Mouse (Mus musculus) adrenal gland, postnatal 36 days (tissue): ENCODE measurements around the gene Skap1. TPM values are rescaled to one million over a fixed set of nuclear protein-coding genes. Genes with fewer than 3 reads are reported as not detected.
"Not testable (repeated sequence)": the region's sequence is repeated elsewhere in the genome, so short reads cannot be mapped to it uniquely, and the experiment has no call there.

Experiments used
- DNase-seq, 2 experiments: peaks; one replicate each; pipeline ENCODE4 v3.0.0; 2021; ENCODE audit warnings: mixed read lengths in 1 of 2
- total RNA-seq, 2 experiments: library from RNA; stranded (reverse); gene quantifications; 2 replicates each; pipeline ENCODE4 v1.2.3; 2021

Gene Skap1
- total RNA-seq, 2 experiments from 2014 or later, result 7.5 to 8.2 TPM

GRCm38 (mm10) chr11:96747555-96747954, 283.2 kb downstream of the Skap1 start:
- DNase-seq, result no peak

DNA sequence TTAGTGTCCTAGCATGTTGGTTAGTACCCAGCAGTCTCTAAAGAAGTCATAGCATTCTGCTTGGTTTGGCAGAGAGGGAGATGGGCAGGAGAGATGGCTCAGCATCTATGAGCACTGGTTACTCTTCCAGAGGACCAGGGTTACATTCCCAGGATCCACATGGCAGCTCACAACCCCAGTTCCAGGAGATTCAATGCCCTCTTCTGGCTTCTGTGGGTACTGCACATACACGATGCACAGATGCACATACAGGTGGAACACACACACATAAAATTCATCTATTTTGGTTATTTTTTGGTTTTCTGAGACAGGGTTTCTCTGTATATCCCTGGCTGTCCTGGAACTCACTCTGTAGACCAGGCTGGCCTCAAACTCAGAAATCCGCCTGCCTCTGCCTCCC, 290.9 kb downstream of the Skap1 start:
- no peak for DNase-seq

GRCm38 (mm10) chr11:96757421-96757820, 293.0 kb downstream of the Skap1 start:
- DNase-seq, result no peak

DNA sequence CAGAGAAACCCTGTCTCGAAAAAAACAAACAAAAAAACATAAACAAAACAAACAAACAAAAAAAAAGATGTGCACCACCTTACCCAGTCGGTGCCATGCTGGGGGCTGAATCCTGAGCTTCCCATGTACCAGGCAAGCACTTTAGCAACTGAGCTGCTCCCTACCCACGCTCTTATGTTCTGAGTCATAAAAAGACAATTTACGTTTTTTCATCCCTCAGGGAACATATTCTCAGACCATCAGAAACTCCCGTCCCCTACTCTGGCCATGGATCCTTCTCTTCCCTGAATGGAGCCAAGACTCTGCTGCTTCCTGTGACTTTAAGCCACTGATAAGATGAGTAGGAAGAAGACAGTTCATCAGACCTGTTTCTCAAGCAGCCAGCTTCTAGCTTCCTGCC, 294.0 kb downstream of the Skap1 start:
- DNase-seq, result no peak

DNA sequence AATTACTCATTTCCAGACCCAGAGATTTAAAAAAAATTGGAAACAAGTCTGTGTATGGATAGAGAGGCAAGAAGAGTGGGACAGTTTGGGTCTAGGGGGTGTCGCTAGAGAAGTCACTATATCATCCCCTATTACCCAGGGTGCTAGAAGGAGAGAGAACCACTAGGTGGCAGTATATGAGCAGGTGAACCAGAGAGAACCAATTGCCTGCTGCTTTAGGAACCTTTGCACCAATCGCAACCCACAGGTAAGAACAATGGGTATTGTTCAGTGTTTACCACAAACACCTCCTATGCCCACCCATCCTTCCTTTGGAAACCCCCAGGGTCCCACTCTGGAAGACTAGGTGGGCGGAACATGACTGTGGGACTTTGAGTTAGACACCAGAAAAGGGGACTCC, 295.6 kb downstream of the Skap1 start:
- peak in 1 of 2 experiments; percentile 61 for DNase-seq

- DNase-seq, result no peak
These were observed 297.6 kb downstream of the Skap1 start for GRCm38 (mm10) chr11:96761984-96762383.

- peak in 1 of 2 experiments; percentile 50 for DNase-seq
These were observed 298.5 kb downstream of the Skap1 start for GRCm38 (mm10) chr11:96762742-96763470.

DNA sequence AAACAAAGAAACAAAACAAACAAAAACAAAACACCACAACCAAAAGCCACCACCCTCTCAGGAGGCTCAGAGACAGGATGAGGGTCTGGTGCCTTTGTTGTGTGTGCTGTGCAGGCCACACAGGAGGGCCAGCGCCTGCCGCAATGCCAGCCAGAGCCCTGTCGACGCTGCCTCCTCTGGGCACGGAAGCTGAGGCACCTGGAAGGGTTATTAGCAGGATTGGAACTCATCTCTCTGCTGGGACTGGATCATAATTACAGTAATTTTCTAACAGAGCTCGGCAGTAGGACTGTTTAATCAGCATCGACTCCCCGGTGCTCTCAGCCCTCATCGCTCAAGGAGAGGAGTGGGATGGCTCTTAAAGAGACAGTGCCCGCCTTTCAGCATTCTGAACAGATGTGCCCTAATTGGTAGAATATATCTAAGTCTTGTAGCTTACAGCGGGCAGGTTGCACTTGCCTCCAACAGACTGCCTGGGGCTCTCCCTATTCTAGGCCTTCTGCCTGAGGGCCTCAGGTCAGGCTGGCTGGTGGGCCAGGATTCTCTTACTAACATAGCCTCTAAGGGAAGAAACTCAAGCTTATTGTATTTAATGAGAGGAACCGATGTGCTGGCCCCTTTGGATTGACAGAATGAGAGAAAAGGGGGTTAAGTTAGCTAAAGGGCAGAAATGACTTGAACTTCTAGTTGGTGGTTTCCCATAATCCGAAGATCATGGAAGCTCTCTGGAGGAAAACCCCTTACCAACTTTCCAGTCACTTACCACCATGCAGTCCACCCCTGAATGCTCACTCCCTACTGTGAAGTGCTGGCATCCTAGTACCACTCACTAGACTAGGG, 300.3 kb downstream of the Skap1 start:
- DNase-seq, result no peak

DNA sequence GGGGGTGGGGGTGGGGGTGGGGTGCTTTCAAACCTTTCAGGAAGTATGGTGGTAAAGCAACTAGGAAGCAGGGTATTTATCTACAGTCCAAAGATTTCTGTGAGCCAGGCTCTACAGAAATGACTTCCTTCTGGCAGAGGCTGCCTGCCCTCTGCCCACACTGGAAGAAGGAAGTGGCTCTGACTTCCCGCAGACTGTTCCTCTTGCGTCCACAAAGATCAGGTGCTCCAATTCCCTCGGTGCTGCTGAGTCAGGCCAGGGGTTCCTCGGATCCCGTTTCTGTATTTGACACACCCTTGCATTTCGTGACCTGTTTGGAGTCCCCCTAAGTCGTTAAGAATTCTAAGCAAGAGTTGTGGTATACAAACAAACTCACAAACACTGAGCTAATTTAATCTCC, 301.3 kb downstream of the Skap1 start:
- no peak for DNase-seq

DNA sequence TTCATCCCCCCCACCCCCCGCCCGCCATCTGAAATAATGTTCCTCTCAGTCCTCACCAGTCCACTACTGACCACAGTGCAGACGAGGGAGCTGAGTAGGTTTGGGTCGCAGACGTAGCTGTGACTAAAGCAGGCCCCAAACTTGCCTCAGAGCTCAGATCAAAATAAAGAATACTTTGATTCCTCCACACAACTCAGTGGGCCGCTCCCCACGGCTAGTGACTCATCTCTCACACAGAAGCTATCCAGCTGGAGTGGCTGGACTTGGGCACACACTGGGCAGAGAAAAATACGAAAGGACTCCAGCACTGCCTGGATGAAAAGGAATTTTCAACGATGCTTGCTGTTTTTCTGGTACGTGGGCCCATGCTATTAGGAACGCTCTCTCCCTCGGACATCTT, 302.2 kb downstream of the Skap1 start:
- DNase-seq, result no peak

DNA sequence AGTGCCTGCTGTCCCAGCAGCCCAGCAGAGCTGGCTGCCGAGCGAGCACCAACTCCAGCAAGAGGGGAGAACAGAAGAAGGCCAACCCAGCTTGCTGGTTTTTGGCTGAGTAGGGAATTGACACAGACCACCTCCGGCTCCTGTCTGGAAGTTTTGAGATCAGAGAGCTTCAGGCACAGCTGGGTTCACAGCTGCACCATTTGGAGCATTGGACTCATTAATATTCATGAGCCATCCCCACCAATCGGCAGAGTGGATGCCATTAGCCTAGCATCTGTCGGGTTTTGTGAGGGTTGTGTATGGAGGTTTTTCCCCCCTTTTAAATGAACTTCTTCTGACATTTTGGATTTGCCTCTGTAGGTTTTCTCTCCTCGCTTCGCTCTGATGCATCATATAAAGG, 302.7 kb downstream of the Skap1 start:
- DNase-seq, result no peak

- no peak for DNase-seq
These were observed 303.8 kb downstream of the Skap1 start for GRCm38 (mm10) chr11:96768240-96768639.

GRCm38 (mm10) chr11:96771274-96771975, 307.0 kb downstream of the Skap1 start:
- no peak for DNase-seq

- no peak for DNase-seq
These were observed 308.0 kb downstream of the Skap1 start for GRCm38 (mm10) chr11:96772413-96772812.

GRCm38 (mm10) chr11:96774536-96774935, 310.1 kb downstream of the Skap1 start:
- DNase-seq, result no peak

DNA sequence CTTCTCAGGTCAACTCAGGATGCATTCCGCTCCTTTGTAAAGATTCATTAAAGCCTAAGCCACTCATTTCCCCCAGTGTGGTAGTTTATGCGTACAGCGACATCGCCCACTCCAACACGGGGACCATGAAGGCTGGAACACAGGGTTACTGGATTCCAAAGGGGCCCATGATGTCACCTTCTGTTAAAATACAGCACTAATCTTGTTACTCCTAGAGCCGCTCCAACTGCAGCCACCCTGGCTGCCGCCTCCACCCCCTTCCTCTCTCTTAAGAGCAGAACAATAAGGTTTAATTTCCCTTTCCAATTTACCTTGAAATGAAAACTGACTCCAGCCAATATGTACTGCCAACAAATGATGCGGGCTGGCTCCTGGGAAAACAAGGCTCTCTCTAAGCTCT, 310.7 kb downstream of the Skap1 start:
- no peak for DNase-seq

DNA sequence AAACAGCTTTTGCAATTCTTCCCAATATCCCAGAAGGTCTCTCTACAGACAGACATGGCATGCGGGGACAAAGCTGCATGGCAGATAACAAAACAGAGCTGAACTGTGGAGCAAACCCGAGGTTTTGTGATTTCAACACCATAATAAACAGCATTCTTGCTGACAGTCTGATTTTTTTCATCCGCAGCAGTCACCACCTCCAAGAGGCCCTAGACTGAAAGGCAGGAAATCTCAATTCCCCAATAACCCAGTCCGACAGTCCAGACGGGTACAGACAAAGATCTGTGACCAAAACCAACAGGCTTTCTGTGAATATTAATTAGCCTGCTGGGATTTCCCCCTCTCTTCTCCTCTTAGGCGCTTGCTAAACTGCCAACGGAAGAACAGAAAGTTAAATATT, 311.3 kb downstream of the Skap1 start:
- DNase-seq, result no peak

DNA sequence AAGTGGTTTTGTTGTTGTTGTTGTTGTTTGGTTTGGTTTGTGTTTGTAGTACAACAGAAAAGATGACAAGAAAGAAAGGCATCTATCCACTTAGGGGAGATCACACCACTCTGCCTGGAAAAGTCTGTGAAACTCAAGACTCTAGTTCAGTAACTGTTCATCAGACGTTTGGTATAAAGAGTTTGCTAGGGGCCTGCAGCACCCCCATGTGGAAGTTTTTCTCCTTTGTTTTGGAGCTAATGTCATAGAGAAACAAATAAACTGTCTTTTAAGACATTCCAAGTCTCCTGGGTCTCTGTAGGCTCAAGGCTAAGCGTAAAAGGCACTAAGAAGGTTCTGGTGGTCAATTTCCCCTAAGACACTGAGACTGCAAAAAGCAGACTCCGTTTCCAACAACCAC, 311.7 kb downstream of the Skap1 start:
- no peak for DNase-seq

GRCm38 (mm10) chr11:96776968-96777962, 312.9 kb downstream of the Skap1 start, which contains the start of gene Snx11:
TSS of gene Snx11 (minus strand) at chr11:96777559.
- DNase-seq, result peak; percentile 100

GRCm38 (mm10) chr11:96778061-96778627, 313.8 kb downstream of the Skap1 start:
- not testable (repeated sequence) for DNase-seq

DNA sequence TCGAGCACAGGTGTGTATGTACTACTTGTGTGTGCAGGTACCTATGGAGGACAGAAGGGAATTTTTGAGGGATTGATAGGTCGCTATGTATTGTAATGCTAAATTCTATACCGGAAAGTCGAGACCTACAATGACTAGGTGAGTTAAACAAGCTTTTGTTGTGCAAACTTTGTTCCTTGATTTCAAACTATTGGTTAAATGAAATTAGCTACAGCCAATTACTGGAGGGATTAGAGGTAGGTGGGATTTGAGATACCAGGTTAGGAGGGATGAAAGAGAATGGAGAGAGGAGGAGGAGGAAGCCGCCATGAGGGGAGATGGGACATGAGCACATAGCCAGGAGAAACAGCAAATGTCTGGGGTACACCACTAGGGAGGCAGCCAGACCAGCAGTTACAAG, 315.9 kb downstream of the Skap1 start:
- no peak for DNase-seq
